Mouse (Mus musculus) embryonic fibroblast, embryonic 13.5 days (primary cell): ENCODE measurements around the gene Jagn1. TPM values are rescaled to one million over a fixed set of nuclear protein-coding genes. Genes with fewer than 3 reads are reported as not detected.

Source experiments
- H3K27ac ChIP-seq: 2 replicates; pipeline ENCODE4 v1.5.1; 2012; ENCODE audit warnings: low read length, control low read depth, inconsistent platforms; ENCODE audit not compliant: insufficient read depth
- H3K4me1 ChIP-seq: 2 replicates; pipeline ENCODE4 v1.6.1; 2011; ENCODE audit warnings: low read length; ENCODE audit not compliant: control insufficient read depth, insufficient read depth
- H3K4me3 ChIP-seq: 2 replicates; pipeline ENCODE4 v1.5.1; 2011; ENCODE audit warnings: mild to moderate bottlenecking, control low read depth, low read length; ENCODE audit not compliant: insufficient read depth
- CTCF ChIP-seq: IDR thresholded peaks from 2 replicates; pipeline ENCODE4 v1.5.1; 2011; ENCODE audit warnings: mild to moderate bottlenecking, control low read depth, low read length, moderate library complexity, borderline replicate concordance; ENCODE audit not compliant: insufficient read depth
- POLR2A ChIP-seq: IDR thresholded peaks from 2 replicates; pipeline ENCODE4 v1.6.1; 2011; ENCODE audit warnings: low read depth, mild to moderate bottlenecking, control low read depth, low read length, moderate library complexity
- polyA plus RNA-seq: library from polyadenylated mRNA; stranded (reverse); fragments of >200 nt; gene quantifications from 2 replicates; pipeline ENCODE4 v1.2.4, GENCODE M21; 2011; ENCODE audit warnings: low read depth; ENCODE audit not compliant: missing spikeins, insufficient read length

Gene Jagn1
- polyA plus RNA-seq, 1 experiment = 48.6 TPM

DNA sequence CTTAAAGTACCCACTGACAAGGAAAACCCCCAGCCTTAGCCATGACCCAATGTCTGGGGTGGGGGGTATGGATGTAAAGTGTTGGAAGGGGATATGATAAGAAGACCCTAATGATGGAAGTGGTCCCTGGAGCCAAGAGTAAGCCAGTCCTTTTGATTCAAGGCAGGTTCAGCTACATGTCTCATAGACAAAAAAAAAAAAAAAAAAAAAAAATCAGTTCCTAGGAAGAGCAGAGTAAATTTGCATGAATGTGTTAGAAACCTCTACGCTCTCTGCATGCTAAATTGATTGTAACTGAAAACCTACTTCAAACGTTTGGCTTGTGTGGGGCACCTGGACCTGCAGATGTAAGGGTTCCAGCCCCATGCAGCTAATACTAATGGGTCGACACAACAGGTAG is 10.6 kb upstream of the Jagn1 start:
- TF ChIP-seq POLR2A (no peak), CTCF (no peak)
- no peak overlapping the region for H3K4me3 ChIP-seq
- H3K4me1 ChIP-seq = no peaks in the 10 kb centered on the region
- no peak overlapping the region for H3K27ac ChIP-seq

DNA sequence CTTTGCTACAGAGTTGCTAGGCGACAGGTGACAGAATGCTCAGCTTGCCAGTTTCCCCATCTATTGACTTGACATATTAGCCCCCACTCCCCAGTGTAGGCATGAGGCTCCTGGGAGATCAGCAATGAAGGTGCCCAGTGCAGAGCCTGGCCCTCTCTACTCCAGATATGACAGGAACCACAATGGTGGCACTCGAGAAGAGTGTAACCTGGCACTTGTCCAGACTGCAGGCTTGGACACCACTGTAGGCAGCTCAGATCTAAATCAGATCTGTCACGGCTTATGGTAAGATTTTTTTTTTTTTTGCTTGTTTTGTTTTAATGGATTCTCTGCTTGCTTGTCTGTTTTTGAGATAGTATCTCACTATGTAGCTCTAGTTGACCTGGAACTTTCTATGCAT is 8.7 kb upstream of the Jagn1 start:
- H3K4me1 ChIP-seq = no peaks in the 10 kb centered on the region
- H3K27ac ChIP-seq = no peak overlapping the region
- H3K4me3 ChIP-seq = no peak overlapping the region
- TF ChIP-seq CTCF (no peak), POLR2A (no peak)

DNA sequence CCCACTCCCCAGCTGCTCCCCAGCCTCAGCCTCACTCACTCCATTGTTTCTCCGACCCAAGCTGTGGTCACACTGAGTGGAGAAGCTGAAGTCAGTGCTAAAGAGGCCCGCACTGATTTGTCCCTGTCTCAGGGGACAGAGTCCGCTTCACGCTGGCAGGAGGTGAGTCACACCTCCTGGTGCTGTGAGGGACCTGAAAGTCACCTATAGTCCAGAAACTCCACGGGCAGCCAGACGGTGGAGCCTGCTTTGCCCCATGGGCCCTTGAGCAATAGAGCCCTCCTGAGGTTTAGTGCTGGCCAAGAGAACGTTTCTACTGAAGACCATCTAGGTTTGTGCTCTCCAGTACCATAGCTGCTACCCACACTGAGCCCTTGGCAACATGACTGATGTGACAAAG is 7.7 kb upstream of the Jagn1 start:
- H3K4me3 ChIP-seq = no peak overlapping the region
- no peak overlapping the region for H3K27ac ChIP-seq
- no peaks in the 10 kb centered on the region for H3K4me1 ChIP-seq
- TF ChIP-seq POLR2A = no peak
- TF ChIP-seq CTCF = no peak

DNA sequence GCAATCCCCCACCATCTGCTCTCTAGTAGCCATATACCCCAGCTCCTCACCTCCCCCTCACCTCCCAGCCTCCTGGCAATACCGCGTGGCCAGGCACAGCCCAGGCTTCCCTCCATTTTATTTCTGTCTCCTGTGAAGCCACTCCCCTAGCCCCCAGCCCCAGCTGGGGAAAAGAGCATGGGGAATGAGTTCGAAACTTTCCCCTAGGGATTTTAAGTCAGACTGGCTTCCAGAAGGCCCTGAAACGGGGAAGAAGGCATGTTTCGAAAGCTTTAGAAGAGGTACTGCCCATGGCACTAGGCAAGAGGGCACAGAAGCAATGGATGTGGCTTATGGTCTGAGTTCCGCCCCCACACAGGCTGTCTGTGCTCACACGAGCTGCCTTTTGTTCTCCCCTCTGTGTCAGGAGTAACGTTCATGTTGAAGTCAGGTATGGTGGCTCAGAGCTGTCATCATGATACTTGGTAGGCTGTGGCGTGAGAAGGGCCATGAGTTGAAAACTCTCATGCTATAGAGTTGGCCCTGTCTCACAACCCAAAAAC is 6.6 kb upstream of the Jagn1 start, which contains the start of gene Cidec:
TSS of gene Cidec (minus strand) at position 97 of the 542 bp plus-strand sequence.
- no peak within 1 kb of the TSS for H3K27ac ChIP-seq
- TF ChIP-seq POLR2A = no peak
- TF ChIP-seq CTCF = no peak
- H3K4me3 ChIP-seq = no peak within 1 kb of the TSS
- H3K4me1 ChIP-seq = no peaks in the 10 kb centered on the region

DNA sequence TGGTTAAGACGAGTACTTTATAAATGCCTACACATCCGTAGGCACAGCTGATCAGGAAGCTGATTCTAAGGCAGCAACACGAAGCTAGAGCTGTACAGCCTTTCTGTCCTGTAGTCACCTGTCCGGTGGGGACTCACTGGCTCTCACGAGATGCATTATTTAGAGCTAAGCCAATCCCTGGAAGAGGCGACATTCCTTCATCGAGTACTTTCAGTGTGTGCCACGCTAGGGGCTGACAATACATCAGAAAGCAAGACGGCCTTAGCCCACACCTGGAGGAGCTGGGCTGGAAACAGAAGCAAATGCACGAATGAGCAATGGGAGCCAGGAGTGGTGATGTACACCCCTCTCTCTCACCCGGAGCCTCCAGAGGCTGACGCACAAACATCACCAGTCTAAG is 5.2 kb upstream of the Jagn1 start:
- TF ChIP-seq CTCF = no peak
- no peak for TF ChIP-seq POLR2A
- H3K4me3 ChIP-seq = no peak overlapping the region
- H3K27ac ChIP-seq = no peak overlapping the region
- H3K4me1 ChIP-seq = no peaks in the 10 kb centered on the region

DNA sequence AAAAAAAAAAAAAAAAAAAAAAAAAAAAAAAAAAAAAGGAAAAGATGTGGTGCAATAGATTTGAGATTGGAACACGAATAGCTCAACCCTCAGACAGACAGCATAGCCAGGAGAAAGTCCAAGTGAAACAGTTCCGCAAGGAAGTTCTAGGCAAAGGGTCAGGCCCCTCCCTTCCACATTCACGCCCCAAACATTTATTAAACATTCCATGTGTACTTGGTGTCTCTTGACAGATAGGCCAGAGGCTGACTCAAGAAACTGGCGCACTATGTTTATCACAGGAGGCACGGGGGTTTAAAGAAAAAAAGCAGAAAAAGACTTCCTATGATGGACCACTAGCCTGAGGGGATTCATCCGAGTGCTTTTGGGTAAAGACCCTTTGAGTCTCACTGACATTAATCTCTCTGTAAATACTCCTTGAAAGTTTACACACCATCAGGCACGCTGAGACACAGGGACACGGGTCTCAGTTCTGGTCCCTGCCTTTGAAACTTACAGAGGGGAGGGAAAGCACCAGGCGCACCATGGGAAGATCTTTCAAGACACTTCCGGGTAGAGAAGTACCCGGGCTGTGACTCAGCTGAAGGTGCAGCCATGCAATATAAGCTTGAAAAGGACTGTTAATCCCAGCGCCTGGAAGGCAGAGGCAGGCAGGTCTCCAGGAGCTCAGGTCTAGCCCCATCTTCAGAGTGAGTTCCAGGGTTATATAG is 3.5 kb upstream of the Jagn1 start:
- Histone ChIP-seq H3K27ac (no peak overlapping the region), H3K4me1 (no peaks in the 10 kb centered on the region), H3K4me3 (no peak overlapping the region)
- TF ChIP-seq POLR2A (no peak), CTCF (no peak)

DNA sequence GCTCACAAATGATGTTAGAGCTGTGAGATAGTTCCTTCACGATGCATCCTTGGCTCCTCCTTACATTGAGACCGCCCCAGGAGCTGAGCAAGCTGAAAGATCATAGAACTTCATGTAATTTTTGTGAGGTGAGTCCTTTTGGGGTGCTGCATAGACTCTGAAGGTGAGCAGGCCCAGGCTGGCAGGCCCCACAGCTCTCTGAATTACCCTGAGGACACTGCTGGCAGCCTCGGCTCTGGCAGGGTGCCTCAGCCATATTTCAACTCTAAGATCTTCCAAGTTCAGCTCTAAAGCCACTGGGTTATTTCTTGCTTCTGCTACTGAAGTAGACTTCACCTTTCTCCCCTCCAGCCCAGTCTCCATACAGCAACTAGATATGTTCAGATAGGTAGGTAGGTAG is 1.7 kb upstream of the Jagn1 start:
- Histone ChIP-seq H3K4me1 (no peaks in the 10 kb centered on the region), H3K27ac (no peak overlapping the region), H3K4me3 (no peak overlapping the region)
- TF ChIP-seq CTCF (no peak), POLR2A (no peak)

DNA sequence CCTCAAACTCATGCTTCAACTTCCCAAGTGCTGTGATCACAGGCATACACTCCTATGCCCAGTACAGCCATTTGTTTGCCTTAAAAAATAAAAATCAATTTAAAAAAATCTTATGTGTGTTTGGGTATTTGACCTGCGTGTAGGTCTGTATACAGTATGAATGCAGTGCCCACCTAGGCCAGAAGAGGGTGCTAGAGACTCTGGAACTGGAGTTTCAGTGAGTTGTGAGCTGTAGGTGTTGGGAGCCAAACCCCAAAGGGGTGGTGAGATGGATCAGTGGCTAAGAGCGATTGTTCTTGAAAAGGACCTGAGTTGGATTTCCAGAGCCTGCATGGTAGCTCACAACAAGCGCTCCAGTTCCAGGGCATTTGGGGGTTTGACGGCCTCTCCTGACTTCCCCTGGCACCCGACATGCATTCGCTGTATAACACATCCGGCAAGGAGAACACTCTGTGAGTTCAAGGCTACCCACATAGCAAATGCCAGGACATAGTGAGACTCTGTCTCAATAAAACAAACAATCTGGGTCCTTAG is 1.2 kb upstream of the Jagn1 start:
- TF ChIP-seq CTCF (no peak), POLR2A (no peak)
- no peak overlapping the region for H3K27ac ChIP-seq
- H3K4me3 ChIP-seq = no peak overlapping the region
- no peaks in the 10 kb centered on the region for H3K4me1 ChIP-seq

DNA sequence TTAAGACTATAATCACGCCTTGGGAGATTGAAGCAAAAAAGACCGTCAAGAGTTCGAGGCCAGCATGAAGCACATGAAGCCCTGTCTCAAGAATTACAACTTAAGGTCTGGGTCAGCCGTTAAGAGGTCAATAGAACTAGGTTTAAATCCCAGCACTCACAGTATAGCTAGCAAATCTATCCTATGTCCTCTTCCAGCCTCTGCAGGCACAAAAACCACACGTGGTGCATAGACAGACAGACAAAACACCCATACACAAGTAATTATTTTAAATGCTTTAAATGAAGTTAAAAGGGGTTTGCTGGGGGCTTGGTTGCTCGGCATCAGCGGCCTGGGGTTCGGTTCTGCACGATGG is 305 bp upstream of the Jagn1 start:
- H3K27ac ChIP-seq = no peak overlapping the region

DNA sequence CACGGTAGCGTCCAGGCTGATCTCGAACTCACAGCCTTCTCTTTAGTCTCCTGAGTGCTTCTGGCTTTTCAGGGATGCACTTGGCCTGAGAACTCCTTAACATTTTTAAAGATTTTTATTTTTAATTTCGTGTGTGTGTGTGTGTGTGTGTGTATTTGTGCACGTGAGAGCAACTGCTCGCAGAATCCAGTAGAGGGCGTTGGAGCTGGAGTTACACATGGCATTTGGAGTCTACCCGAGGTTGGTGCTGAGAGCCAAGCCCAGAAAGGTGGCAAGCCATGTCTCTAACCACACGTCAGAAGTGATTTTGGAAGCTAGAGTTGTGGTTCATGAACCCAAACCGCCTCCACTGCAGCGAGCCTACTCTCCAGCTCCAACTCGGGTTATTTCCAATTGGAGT is 722 bp downstream of the Jagn1 start:
- Histone ChIP-seq H3K4me3 (peak overlapping the region; percentile 83), H3K4me1 (no peaks in the 10 kb centered on the region), H3K27ac (no peak overlapping the region)
- no peak for TF ChIP-seq POLR2A
- no peak for TF ChIP-seq CTCF

More for the DNA sequence above, 305 bp upstream of the Jagn1 start:
- no peaks in the 10 kb centered on the region for H3K4me1 ChIP-seq
- TF ChIP-seq CTCF (no peak), POLR2A (no peak)
- no peak overlapping the region for H3K4me3 ChIP-seq
